Mouse (Mus musculus): ENCODE results near the gene Camk1g. TPM values are rescaled to one million over a fixed set of nuclear protein-coding genes. Genes with fewer than 3 reads are reported as not detected.

Gene Camk1g
- total RNA-seq, 2 experiments from 2014 or later: 36.9 to 51.0 TPM

GRCm38 (mm10) chr1:193380877-193381276 lies 10.8 kb upstream of the Camk1g start:
- DNase-seq (ENCODE audit: low spot score in 2 of 2): peak in 1 of 2 experiments; percentile 32
- intact Hi-C loops (cut with DNase I): loop anchor here (10.0 kb wide), 1 partner anchor 844 kb away; no protein-coding TSS in a partner anchor

GRCm38 (mm10) chr1:193379634-193380033 lies 9.5 kb upstream of the Camk1g start:
- no peak for DNase-seq (ENCODE audit: low spot score in 2 of 2)
- intact Hi-C loops (cut with DNase I): loop anchor here (10.0 kb wide), 1 partner anchor 845 kb away; no protein-coding TSS in a partner anchor

- peak; percentile 47 to 53 for DNase-seq (ENCODE audit: low spot score in 2 of 2)
- intact Hi-C loops (cut with DNase I): loop anchor here (2.0 kb wide), 2 partner anchors 46 to 120 kb away; no protein-coding TSS in a partner anchor
Observed at GRCm38 (mm10) chr1:193376478-193377134, 6.5 kb upstream of the Camk1g start.

- intact Hi-C loops (cut with DNase I): no loop called here
- DNase-seq (ENCODE audit: low spot score in 2 of 2): no peak
Observed at GRCm38 (mm10) chr1:193373906-193374413, 3.9 kb upstream of the Camk1g start.

- DNase-seq (ENCODE audit: low spot score in 2 of 2): peak in 1 of 2 experiments; percentile 44
- intact Hi-C loops (cut with DNase I): no loop called here
Observed at GRCm38 (mm10) chr1:193369091-193369490, 1.0 kb downstream of the Camk1g start.

GRCm38 (mm10) chr1:193368055-193368454 lies 2.0 kb downstream of the Camk1g start:
- intact Hi-C loops (cut with DNase I): no loop called here
- peak; percentile 69 to 92 for DNase-seq (ENCODE audit: low spot score in 2 of 2)

GRCm38 (mm10) chr1:193363801-193364231 lies 6.3 kb downstream of the Camk1g start:
- intact Hi-C loops (cut with DNase I): loop anchor here (2.0 kb wide), 1 partner anchor 33 kb away; no protein-coding TSS in a partner anchor

GRCm38 (mm10) chr1:193362078-193362477 lies 8.0 kb downstream of the Camk1g start:
- DNase-seq (ENCODE audit: low spot score in 2 of 2): peak in 1 of 2 experiments; percentile 73
- intact Hi-C loops (cut with DNase I): loop anchor here (2.0 kb wide), 1 partner anchor 31 kb away; no protein-coding TSS in a partner anchor

More at GRCm38 (mm10) chr1:193363801-193364231, 6.3 kb downstream of the Camk1g start:
- DNase-seq (ENCODE audit: low spot score in 2 of 2): peak; percentile 70 to 80

- intact Hi-C loops (cut with DNase I): no loop called here
Observed at GRCm38 (mm10) chr1:193361181-193361580, 8.9 kb downstream of the Camk1g start.

GRCm38 (mm10) chr1:193359199-193359598 lies 10.9 kb downstream of the Camk1g start:
- intact Hi-C loops (cut with DNase I): no loop called here
- no peak for DNase-seq (ENCODE audit: low spot score in 2 of 2)

More at GRCm38 (mm10) chr1:193361181-193361580, 8.9 kb downstream of the Camk1g start:
- no peak for DNase-seq (ENCODE audit: low spot score in 2 of 2)

GRCm38 (mm10) chr1:193351583-193351982 lies 18.5 kb downstream of the Camk1g start:
- peak in 1 of 2 experiments; percentile 87 for DNase-seq (ENCODE audit: low spot score in 2 of 2)
- intact Hi-C loops (cut with DNase I): loop anchor here (2.0 kb wide), 1 partner anchor 19 kb away; no protein-coding TSS in a partner anchor

GRCm38 (mm10) chr1:193350546-193350801 lies 19.6 kb downstream of the Camk1g start:
- peak; percentile 72 to 95 for DNase-seq (ENCODE audit: low spot score in 2 of 2)
- intact Hi-C loops (cut with DNase I): loop anchor here (1.0 to 2.0 kb wide), 2 partner anchors 12 to 18 kb away; no protein-coding TSS in a partner anchor

- no peak for DNase-seq (ENCODE audit: low spot score in 2 of 2)
- intact Hi-C loops (cut with DNase I): loop anchor here (1.0 to 2.0 kb wide), 2 partner anchors 12 to 17 kb away; no protein-coding TSS in a partner anchor
Observed at GRCm38 (mm10) chr1:193349702-193350545, 20.2 kb downstream of the Camk1g start.

- intact Hi-C loops (cut with DNase I): no loop called here
- DNase-seq (ENCODE audit: low spot score in 2 of 2): no peak
Observed at GRCm38 (mm10) chr1:193348261-193348962, 21.7 kb downstream of the Camk1g start.

GRCm38 (mm10) chr1:193346908-193347307 lies 23.2 kb downstream of the Camk1g start:
- intact Hi-C loops (cut with DNase I): no loop called here
- no peak for DNase-seq (ENCODE audit: low spot score in 2 of 2)

GRCm38 (mm10) chr1:193344976-193345375 lies 25.1 kb downstream of the Camk1g start:
- DNase-seq (ENCODE audit: low spot score in 2 of 2): no peak
- intact Hi-C loops (cut with DNase I): no loop called here

GRCm38 (mm10) chr1:193343853-193344252 lies 26.2 kb downstream of the Camk1g start:
- DNase-seq (ENCODE audit: low spot score in 2 of 2): no peak
- intact Hi-C loops (cut with DNase I): no loop called here

GRCm38 (mm10) chr1:193342198-193342946 lies 27.7 kb downstream of the Camk1g start:
- intact Hi-C loops (cut with DNase I): no loop called here
- DNase-seq (ENCODE audit: low spot score in 2 of 2): no peak

Measured in left cerebral cortex, postnatal 25 days (tissue).